Mouse (Mus musculus) Patski (cell line): ENCODE measurements around the gene Ceacam16. TPM values are rescaled to one million over a fixed set of nuclear protein-coding genes. Genes with fewer than 3 reads are reported as not detected.

Experiments
- ATAC-seq: fragments of 100-300 bp; one replicate; pipeline ENCODE4 v1.8.0; 2021
- CTCF ChIA-PET: fragments of 350-600 bp; sonication (Branson Sonifier 250); formaldehyde crosslinking; loops from one replicate; lab custom pipeline; 2022; ENCODE audit warnings: inconsistent platforms; lab: Charles Lee
- POLR2A ChIA-PET: fragments of 350-600 bp; sonication (Branson Sonifier 250); formaldehyde crosslinking; loops from one replicate; lab custom pipeline; 2022; ENCODE audit warnings: antibody characterized with exemption, inconsistent platforms; lab: Charles Lee
- DNase-seq: peaks from one replicate; pipeline ENCODE4 v3.0.0-alpha.2; 2011; ENCODE audit warnings: low read depth, low spot score
- H3K27me3 ChIP-seq: fragments of 371-371 bp; one replicate; pipeline ENCODE4 v1.5.1; 2021
- CTCF ChIP-seq: fragments of 100-300 bp; IDR thresholded peaks from one replicate; pipeline ENCODE4 v1.5.1; 2021
- in situ Hi-C: fragments of 300-500 bp; cut with MboI; formaldehyde crosslinking; loops from 3 replicates; pipeline ENCODE4 v1.11.1; 2018; ENCODE audit warnings: low pct_unique_long_range_greater_than_20kb, mixed read lengths
- polyA plus RNA-seq: library from polyadenylated mRNA; unstranded; gene quantifications from one replicate; pipeline ENCODE4 v1.2.3, GENCODE M21; 2021

Gene Ceacam16
- polyA plus RNA-seq, 1 experiment from 2014 or later: not detected

DNA sequence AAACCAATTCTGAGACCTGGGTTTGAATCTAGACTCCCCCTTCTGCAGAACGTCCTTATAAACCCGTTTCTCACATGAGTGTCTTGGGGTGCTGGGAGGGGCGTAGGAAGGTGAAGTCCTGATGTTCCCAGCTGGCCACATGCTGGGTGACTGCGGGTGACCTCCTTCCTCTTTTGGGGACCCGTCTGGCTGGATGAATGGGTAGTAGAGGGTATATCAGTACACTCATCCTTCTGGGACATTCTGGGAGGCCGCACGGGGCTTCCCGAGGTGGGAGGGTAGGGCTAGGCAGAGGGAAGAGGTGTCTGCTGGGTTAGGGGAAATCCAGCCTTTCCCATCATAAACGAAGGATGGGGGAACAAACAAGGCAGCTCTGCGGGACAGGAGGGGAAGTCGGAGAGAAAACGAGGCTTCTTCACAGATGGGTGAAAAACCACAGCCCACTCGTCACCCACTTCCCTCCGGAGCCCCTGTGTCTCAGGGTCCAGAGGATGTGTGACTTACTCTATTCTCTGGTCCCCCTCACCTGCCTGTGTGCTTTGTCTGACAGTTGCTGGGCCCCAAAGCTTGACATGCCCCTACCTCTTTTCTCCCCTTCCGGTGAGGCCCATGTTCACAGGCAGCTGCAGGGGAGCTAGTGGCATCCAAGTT, 16.5 kb downstream of the Ceacam16 start:
- no peak for ATAC-seq
- in situ Hi-C loops: loop anchor here (5.0 kb wide), 1 partner anchor 42 kb away; no protein-coding TSS in a partner anchor
- no peak for DNase-seq
- no peaks in the 10 kb centered on the region for H3K27me3 ChIP-seq
- ChIA-PET POLR2A (interaction anchor here (1.9 kb wide), 1 partner anchor 30 kb away, joined by 9 read pairs; no protein-coding TSS in a partner anchor), CTCF (interaction anchor here (0.7 to 4.5 kb wide), 12 partner anchors 20 to 55 kb away, joined by 3 to 52 read pairs (median 5); partner anchors contain the start of gene Cblc)
- no peak for TF ChIP-seq CTCF

DNA sequence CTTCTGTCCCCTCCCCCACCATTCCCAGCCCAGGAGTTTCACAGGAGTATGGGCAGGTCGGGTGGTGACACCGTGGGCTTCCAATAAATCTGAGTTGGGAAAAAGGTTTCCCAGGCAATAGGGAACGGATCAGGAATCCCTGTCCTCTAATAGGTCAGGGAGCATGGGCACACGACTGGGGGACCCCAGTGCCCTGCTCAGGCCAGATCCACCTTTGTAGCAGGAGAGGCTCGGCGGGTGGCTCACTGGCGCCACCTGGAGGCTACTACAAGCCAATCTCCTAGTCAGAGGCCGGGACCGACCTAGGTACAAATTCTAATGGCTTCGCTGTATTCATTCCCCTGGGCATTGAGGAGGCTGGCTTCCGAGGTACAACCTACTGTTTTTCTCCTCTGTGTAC, 17.5 kb downstream of the Ceacam16 start:
- ChIA-PET POLR2A (interaction anchor here (0.9 to 1.9 kb wide), 3 partner anchors 13 to 29 kb away, joined by 3 to 9 read pairs (median 5); partner anchors contain the start of gene Bcl3), CTCF (interaction anchor here (0.7 to 4.5 kb wide), 10 partner anchors 12 to 54 kb away, joined by 3 to 52 read pairs (median 5); no protein-coding TSS in a partner anchor)
- no peaks in the 10 kb centered on the region for H3K27me3 ChIP-seq
- TF ChIP-seq CTCF: peak; percentile 95
- DNase-seq: no peak
- in situ Hi-C loops: loop anchor here (5.0 kb wide), 1 partner anchor 41 kb away; no protein-coding TSS in a partner anchor
- peak; percentile 83 for ATAC-seq

DNA sequence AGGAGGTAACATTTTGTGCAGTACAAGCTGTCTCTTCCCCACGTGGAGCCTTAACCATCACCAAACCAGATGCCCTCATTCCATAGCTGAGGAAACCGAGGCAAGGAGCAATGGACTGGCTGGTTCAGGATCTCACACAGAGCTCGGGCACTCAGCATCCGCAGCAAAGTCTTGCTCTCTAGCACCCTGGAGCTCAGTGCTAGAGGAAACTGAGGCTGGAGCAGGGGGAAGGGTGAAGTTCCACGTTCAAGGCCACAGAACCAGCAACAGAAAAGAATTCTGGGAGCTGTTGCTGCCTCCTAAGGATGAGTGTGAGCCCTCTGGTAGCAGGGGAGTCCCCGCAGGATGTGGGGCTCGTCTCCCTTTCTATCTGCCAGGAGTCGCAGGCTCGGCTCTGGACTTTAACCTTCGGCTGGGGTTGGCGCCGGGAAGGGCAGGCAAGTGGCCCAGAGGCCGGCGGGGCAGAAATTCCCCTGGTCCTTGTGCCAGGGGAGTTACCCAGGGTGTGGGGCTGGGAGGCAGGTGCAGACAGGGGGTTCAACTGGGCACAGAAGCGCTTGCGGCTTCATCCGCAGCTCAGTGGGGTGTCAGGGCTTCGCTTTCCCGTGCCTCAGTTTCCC, 18.1 kb downstream of the Ceacam16 start:
- no peak for ATAC-seq

DNA sequence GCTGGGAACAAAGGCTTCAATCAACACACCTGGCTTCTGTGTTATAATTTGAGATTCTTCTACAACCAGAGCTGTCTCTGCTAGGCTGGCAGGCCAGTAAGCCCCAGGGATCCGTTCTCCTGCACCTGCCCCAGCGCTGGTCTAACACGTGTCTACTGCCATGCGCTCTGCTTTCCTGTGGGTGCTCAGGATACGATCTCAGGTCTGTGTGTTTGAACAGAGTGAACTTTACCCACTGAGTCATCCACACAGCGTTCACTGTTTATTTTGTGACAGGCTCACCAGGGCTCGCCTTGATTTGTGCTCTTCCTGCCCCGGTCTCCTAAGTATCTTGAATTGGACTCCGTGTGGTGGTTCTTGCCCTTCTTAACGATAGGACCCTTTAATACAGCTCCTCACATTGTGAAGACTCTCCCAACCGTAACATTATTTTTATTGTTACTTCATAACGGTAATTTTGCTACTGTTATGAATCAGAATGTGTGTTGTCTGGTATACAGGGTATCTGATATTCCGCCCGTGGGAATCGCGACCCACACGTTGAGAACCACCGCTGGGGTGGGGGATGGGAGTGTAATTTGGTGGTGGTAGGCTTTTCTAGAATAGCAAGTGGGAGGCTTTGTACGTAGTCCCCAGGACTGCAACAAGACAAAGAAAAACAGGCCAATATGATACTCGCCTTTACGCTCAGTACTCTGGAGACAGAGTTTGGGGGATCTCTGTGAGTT, 19.2 kb downstream of the Ceacam16 start:
- CTCF ChIA-PET: no interaction called here

More for the DNA sequence above, 18.1 kb downstream of the Ceacam16 start:
- TF ChIP-seq CTCF: no peak
- ChIA-PET CTCF (interaction anchor here (0.9 to 4.5 kb wide), 3 partner anchors 12 to 41 kb away, joined by 3 to 52 read pairs (median 3); no protein-coding TSS in a partner anchor), POLR2A (interaction anchor here (0.8 to 1.2 kb wide), 3 partner anchors 13 to 21 kb away, joined by 3 to 5 read pairs (median 4); partner anchors contain the start of gene Bcl3)
- no peaks in the 10 kb centered on the region for H3K27me3 ChIP-seq
- no peak for DNase-seq
- in situ Hi-C loops: loop anchor here (5.0 kb wide), 1 partner anchor 41 kb away; no protein-coding TSS in a partner anchor

DNA sequence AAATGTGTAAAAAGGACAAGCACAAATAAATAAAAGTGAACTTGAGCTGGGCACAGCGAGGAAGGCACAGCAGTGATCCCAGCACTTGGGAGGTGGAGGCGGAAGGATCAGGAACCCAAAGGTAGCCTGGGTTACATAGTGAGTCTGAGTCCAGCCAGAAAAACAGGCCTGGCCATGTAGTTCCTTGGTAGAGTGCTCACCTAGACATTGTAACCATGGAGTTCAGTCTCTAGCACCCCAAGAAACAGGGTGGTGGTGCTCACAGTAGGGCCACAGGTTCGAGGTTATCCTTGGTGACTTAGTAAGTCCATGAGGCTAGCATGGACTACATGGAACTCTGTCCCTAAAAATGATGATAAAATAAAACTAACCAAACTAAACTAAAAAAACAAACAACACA, 20.2 kb downstream of the Ceacam16 start:
- CTCF ChIA-PET: interaction anchor here (5.0 kb wide), 1 partner anchor 38 kb away, joined by 22 read pairs; no protein-coding TSS in a partner anchor
- no peak for TF ChIP-seq CTCF
- H3K27me3 ChIP-seq: no peaks in the 10 kb centered on the region
- POLR2A ChIA-PET: interaction anchor here (0.9 kb wide), 1 partner anchor 35 kb away, joined by 3 read pairs; no protein-coding TSS in a partner anchor
- no peak for ATAC-seq
- in situ Hi-C loops: loop anchor here (5.0 kb wide), 1 partner anchor 39 kb away; no protein-coding TSS in a partner anchor
- DNase-seq: no peak

More for the DNA sequence above, 19.2 kb downstream of the Ceacam16 start:
- H3K27me3 ChIP-seq: no peaks in the 10 kb centered on the region
- ATAC-seq (no peak), DNase-seq (no peak)
- TF ChIP-seq CTCF: no peak
- POLR2A ChIA-PET: interaction anchor here (0.9 kb wide), 1 partner anchor 36 kb away, joined by 3 read pairs; no protein-coding TSS in a partner anchor
- in situ Hi-C loops: loop anchor here (5.0 kb wide), 1 partner anchor 40 kb away; no protein-coding TSS in a partner anchor

DNA sequence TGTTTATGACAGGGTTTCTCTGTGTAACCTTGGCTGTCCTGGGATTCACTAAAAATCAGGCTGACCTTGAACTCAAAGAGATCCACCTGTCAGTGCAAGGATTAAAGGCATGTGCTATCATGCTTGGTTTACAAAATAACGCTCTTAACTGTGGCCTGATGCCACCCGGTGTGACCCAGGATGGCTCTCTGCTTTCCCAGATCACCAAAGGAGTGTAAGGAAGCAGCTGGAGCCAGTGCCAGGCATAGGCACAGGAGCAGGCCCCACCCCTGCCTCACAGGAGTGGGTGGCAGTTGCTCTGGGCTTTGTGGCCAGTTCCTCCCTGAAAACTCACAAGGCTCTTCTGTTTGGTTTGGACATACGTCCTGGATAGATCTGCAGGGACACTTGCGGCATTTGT, 20.7 kb downstream of the Ceacam16 start:
- no peak for TF ChIP-seq CTCF
- in situ Hi-C loops: loop anchor here (5.0 kb wide), 1 partner anchor 38 kb away; no protein-coding TSS in a partner anchor
- ChIA-PET CTCF (interaction anchor here (0.6 to 5.0 kb wide), 3 partner anchors 16 to 37 kb away, joined by 3 to 22 read pairs (median 3); no protein-coding TSS in a partner anchor), POLR2A (interaction anchor here (0.9 kb wide), 1 partner anchor 24 kb away, joined by 4 read pairs; no protein-coding TSS in a partner anchor)
- ATAC-seq: no peak
- DNase-seq: no peak
- H3K27me3 ChIP-seq: no peaks in the 10 kb centered on the region

DNA sequence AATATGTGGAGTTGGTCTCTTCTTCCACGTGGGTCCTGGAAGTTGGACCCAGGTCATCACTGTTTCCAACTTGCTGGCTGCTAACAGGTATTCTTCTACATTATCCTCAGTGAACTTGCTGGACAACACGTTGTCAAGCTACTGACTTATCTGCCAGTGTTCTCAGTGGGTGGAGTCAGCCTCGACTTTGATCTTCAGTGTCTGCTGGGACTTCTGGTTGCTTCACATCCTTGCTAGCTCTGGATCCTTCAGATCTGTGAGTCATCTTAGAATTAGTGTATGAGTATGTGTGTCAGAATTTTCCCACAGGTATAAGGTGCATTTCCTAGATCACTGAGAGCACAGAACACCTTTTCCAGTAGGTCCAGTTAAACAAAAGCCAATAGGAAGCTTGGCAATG, 24.3 kb downstream of the Ceacam16 start:
- no peak for TF ChIP-seq CTCF
- POLR2A ChIA-PET: interaction anchor here (0.6 kb wide), 1 partner anchor 38 kb away, joined by 4 read pairs; no protein-coding TSS in a partner anchor
- no peak for ATAC-seq

DNA sequence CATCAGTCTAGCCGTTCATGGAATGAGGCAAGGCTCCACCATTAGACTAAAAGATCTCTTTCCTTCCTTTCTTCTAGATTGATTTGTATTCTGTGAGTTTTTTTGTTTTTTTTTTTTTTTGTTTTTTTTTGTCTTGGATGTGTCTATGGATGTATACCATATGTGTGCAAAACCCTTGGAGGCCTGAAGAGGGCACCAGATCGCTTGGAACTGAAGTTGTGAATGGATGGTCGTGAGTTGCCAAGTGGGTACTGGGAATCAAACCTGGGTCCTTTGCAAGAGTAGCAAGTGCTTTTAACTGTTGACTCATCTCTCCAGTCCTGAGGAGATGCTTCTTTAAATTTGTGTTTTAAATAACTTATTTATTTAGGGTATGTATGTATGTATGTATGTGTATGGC, 27.0 kb downstream of the Ceacam16 start:
- ATAC-seq: no peak

More for the DNA sequence above, 24.3 kb downstream of the Ceacam16 start:
- CTCF ChIA-PET: interaction anchor here (5.0 kb wide), 1 partner anchor 34 kb away, joined by 22 read pairs; no protein-coding TSS in a partner anchor
- in situ Hi-C loops: no loop called here
- no peak for DNase-seq
- H3K27me3 ChIP-seq: no peaks in the 10 kb centered on the region

DNA sequence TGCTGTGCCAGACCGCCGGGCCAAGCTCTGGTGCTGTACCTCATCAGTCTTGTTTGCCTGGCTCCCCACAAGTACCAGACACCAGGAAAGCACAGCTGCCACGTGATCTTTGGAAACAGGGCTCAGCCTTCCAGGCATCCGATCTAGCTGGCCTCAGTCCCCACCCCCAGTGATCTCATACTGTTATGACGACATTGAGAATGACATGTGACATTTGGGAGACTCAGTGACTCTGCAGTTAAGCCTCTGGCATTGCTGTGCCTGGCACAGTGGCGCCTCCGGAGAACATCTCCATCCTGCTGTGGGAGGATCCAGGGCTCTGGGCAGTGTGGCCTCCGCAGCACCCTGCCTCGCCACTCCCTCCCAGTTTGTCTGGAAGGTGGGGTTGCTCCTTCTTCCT, 29.3 kb downstream of the Ceacam16 start:
- CTCF ChIA-PET: interaction anchor here (1.2 to 1.5 kb wide), 2 partner anchors 9 to 12 kb away, joined by 3 to 4 read pairs; partner anchors contain the start of gene Bcl3
- in situ Hi-C loops: no loop called here
- DNase-seq: no peak

More for the DNA sequence above, 27.0 kb downstream of the Ceacam16 start:
- no peaks in the 10 kb centered on the region for H3K27me3 ChIP-seq
- in situ Hi-C loops: no loop called here
- no peak for DNase-seq
- no peak for TF ChIP-seq CTCF
- ChIA-PET CTCF (no interaction called here), POLR2A (no interaction called here)

More for the DNA sequence above, 29.3 kb downstream of the Ceacam16 start:
- POLR2A ChIA-PET: interaction anchor here (2.3 to 2.6 kb wide), 2 partner anchors 10 to 15 kb away, joined by 5 to 11 read pairs; partner anchors contain the start of gene Bcl3
- no peaks in the 10 kb centered on the region for H3K27me3 ChIP-seq
- ATAC-seq: no peak
- TF ChIP-seq CTCF: no peak
